Mouse (Mus musculus): Measurements from ENCODE around the gene Fkbp2.
A peak's percentile ranks its signal among the peaks of the same experiment; 100 is the strongest.
"Not testable (repeated sequence)": the region's sequence is repeated elsewhere in the genome, so short reads cannot be mapped to it uniquely, and the experiment has no call there.

The Fkbp2 gene

DNA sequence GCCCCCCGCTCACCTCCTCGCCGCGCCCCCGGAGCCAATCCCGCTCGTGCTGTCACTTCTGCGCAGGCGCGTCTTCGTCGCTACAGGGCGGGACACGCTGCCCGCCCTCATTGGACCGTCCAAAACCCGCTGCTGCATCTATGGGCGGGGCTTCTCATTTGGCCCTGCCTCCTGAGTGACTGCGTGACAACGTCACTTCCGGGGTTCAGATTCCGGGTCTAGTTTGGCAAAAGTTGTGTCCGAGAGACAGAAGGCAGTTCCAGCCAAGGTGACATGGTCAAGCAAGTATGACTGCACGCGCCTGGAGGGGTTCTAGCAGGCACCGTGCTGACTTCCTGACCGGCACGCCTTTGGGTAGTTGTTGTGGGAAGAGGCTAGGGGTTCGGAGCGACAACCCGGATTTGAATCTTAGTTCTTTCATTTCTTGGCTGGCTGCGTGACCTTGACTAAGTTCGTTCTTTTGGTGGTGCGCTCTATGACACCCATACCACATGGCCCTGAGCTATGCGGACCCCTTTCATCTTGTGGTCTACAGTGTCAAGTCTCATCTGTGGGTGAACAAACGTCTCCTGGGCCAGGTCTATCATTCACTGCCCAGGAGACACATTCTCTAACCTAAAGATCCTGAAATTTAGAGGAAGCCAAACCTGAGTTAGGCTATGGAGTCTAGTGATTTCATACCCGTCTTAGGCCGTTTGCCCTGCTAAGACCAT is at the start of gene Fkbp2:
Gene Fkbp2, minus strand, starts transcription at position 121 of the 713 bp plus-strand sequence.
- DNase-seq, result peak; percentile 99

DNA sequence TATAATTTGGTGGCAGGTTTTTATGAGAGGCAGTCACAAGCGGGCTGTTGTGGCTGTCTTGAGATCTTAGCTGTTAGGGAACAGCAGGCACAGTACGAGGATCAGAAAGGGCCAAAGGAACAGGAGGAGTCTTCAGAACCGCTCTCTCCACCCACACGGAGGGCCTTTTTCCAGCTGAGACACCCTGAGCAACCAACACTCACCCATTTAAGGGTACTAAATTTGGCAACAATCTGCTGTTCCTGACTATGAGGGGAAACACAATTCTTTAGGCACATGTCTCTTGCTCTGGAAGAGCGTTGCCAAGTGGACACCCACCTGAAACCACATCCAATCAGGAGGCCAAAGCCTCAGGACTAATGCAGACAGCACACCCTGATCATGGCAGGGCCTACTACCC is 49.2 kb upstream of the Fkbp2 start:
- DNase-seq, result no peak

- peak; percentile 72 for DNase-seq
These were observed 39.9 kb upstream of the Fkbp2 start for GRCm38 (mm10) chr19:7020224-7020641.

DNA sequence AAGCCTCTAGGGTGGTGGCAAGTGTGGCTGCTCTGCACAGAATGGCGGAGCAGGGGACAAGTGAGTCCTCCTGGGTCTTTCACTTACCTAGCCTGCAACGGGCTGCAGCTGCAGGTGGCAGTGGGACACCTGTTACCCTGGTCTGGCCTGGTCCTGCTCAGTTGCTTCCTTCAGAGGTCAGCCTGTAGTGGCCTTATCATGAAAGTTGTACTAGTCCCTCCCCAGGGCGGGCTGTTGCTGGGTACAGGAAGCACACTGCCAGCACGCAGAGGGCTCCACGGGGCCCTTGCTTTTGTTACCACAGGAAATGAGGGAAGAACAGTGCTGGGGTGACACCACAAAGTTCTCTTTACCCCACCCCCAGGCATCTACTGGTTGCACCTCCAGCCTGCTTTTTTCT is 38.9 kb upstream of the Fkbp2 start, which contains the start of gene Fermt3:
Gene Fermt3, minus strand, starts transcription at position 279 of the 400 bp plus-strand sequence.
- DNase-seq, result no peak

GRCm38 (mm10) chr19:7018546-7018945 is 38.2 kb upstream of the Fkbp2 start:
- no peak for DNase-seq

- no peak for DNase-seq
These were observed 37.5 kb upstream of the Fkbp2 start for GRCm38 (mm10) chr19:7017541-7018457.

GRCm38 (mm10) chr19:7014481-7015135 is 34.3 kb upstream of the Fkbp2 start:
- no peak for DNase-seq

DNA sequence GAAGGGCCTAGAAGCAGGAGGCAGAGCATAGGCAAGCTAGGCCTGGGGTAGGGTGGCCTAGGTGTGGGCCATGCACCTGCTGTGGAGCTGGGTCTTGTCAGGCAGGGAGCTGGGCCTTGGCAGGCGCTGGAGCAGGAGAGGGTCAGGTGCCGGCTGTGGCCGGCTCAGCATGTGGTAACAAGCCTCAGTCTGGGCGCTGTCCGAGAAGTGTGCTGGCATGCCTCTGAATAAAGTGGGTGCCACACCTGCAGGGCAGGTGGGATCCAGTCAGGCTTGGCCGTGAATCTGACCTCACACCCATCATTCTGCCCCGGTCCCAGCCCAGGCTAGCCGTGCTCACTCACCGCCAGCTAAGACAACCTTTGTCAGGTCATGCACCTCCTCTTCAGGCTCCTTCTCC is 33.7 kb upstream of the Fkbp2 start:
- DNase-seq, result no peak

DNA sequence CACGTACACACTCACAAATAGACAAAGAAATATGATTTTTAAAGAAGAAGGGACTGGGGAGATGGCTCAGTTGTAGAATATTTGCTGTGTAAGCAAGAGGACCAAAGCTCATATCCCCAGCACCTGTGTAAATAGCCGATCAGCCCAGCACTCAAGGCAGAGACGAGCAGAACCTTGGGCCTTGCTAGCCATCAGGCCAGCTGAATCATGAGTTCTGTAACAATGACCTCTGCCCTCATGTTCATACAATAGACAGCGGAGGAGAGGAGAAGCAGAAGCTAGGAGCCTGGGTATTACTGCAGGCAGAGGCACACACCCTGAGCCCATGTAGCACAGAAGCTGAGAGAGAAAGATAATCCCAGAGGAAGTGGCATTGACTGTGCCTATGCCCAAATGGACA is 32.1 kb upstream of the Fkbp2 start:
- no peak for DNase-seq

GRCm38 (mm10) chr19:7006892-7007593 is 26.7 kb upstream of the Fkbp2 start:
- DNase-seq, result no peak

DNA sequence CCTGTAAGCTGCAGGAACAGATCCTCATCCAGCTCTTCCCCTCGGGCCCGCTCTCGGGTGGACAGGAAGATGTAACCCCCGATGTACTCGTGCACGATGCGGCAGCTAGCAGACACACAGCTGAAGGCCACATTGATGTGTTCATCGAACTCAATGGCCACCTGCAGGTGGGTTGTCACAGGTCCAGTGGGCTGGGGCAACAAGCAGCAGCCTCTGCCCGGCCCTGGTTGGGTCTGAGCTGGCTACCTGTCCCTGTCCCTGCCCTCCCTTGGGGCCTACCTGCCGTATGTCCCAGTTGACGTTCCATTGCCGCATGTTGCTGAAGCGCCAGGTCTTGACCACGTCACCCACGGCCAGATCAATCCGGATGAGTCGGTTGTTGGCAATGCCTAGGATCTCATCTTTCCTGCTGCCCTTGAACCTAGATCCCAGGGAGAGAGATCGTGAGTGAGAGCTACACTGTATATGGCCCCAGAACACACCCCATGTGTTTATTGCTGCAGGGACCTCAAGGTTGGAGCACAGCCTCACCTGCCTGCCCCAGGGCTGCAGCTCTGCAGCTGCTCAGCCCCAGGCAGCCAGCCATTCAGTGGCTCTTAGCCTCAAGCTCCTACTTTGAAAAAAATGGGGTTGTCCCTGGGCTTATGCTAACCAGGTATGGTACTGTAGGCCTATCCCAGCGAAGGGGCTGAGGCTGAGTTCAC is 19.2 kb upstream of the Fkbp2 start:
- no peak for DNase-seq

- no peak for DNase-seq
These were observed 17.5 kb upstream of the Fkbp2 start for GRCm38 (mm10) chr19:6997721-6998290.

DNA sequence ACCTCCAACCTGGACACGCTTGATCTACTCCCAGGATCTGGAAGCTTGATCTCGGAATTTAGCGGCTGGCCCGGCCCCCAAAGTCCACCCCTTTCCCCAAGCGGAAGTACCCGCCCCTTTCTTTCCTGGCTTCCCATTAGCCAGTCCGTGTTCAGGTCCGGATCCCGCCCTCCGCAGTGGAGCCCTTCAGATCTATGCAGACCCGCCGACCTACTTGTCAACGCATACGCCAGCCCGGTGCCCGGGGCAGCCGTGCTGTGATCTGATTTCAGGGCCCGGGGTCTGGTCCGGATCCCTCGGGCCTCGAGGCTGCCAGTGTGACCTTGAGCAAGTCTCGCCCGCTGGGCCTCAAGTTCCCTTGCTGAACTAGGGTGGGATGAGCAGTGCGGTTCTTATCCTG is 15.7 kb upstream of the Fkbp2 start, which contains the start of the genes Nudt22 and Trpt1:
Gene Nudt22, minus strand, starts transcription at position 112 of the 400 bp plus-strand sequence.
Gene Trpt1, plus strand, starts transcription at position 126 of the 400 bp plus-strand sequence.
- DNase-seq, result peak; percentile 95

DNA sequence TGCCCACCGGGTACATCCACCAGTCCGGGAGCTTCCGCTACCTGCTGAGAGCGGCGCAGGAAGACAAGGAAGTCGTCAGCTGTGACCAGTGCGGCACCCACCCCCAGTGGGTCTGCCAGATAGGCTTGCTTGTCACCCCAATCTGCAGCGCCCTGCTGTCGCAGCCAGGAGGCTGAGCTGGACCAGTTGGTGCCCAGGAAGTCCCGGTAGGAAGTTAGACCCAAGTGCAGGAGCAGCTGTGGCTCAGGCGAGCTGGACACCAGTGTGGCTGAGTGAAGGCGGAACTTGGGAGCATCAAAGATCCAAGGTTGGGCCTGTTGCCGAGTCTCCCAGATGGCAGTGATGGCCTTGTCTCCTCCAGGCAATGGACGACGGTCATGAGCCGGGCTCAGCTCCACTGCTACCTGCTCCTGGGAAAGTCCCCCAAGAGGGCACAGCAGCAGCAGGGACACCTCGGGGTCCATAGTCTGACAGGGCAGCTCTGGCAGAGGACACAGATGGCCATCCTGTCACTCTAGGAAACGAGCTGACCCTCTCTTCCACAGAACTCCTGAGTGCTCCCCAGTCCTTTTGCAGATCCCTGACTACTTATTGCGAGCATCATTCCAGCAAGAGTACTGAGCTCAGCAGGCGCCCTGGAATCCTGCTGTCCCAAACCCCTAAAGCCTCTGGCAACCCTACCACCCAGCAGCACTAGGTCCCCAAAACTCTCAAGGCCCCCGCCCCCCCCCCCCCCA is 15.1 kb upstream of the Fkbp2 start:
- no peak for DNase-seq

- DNase-seq, result no peak
These were observed 14.2 kb upstream of the Fkbp2 start for GRCm38 (mm10) chr19:6994489-6994888.

- no peak for DNase-seq
These were observed 13.7 kb upstream of the Fkbp2 start for GRCm38 (mm10) chr19:6994002-6994401.

- DNase-seq, result no peak
These were observed 12.9 kb upstream of the Fkbp2 start for GRCm38 (mm10) chr19:6993011-6993770.

DNA sequence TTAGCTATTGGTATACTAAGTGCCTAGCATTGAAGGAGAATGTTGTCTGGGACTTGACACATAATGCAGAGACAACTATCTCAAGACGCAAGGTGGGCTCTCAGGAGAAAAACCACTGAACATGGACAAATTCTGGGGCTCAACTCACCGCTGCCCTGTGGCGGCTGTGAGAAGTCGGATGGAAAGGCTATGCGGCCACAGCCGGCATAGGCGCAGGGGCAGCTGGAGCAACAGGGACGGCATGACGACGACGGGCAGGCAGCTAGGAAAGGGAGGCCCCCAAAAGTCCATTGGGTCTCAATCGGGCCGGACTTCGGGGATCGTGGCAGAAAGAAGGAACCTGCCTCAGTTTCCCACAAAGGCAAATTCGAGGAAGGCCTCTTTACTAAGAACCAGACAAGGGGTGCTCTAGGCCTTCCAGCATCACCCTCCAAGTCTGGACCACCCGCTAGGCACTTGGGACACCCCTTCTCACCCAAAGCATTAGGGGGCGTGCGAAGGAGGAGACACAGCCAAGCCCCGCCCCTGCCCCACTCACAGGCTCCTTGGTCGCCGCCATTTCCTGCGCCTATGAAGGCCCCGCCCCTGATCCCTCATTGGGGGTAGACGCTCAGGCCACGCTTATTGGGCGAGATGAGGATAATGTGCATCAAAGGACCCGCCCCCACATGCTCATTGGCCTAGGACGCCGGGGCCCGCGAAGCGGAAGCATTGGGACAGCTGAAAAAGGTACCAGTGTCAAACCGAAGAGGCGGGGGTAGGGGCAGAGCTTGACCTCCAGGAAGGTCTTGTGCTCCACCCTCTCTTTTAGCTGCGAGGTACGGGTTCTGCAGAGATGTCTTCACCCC is 11.9 kb upstream of the Fkbp2 start, which contains the start of gene Dnajc4:
Gene Dnajc4, minus strand, starts transcription at position 562 of the 848 bp plus-strand sequence.
- DNase-seq, result peak; percentile 99

DNA sequence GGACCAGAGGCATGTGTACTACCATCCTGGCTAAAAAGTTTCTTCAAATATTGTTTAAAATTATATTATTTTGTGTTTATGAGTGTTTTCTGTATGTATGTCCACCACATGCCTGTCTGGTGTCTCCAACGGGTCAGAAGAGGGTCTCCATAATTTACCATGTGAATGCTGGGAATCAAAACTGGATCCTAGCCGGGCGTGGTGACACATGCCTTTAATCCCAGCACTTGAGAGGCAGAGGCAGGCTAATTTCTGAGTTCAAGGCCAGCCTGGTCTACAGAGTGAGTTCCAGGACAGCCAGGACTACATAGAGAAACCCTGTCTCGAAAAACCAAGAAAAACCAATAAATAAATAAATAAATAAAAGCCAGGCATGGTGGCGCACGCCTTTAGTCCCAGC is 10.9 kb upstream of the Fkbp2 start:
- not testable (repeated sequence) for DNase-seq
